Mouse (Mus musculus) hindbrain, embryonic 14.5 days (tissue): ENCODE data around the gene Pkd1l2. TPM values are rescaled to one million over a fixed set of nuclear protein-coding genes. Genes with fewer than 3 reads are reported as not detected.

ENCODE experiments used
- ATAC-seq: fragments of 200-750 bp; cut with Nextera tagmentation; 2 replicates; pipeline ENCODE4 v1.8.0; 2017; ENCODE audit warnings: moderate number of reproducible peaks, mild to moderate bottlenecking, moderate TSS enrichment, moderate library complexity; ENCODE audit not compliant: low FRiP score
- DNase-seq: peaks from one replicate; pipeline ENCODE4 v3.0.0-alpha.2; 2015; ENCODE audit warnings: low spot score
- H3K27ac ChIP-seq: fragments of 300-500 bp; sonication (generic); 2 replicates; pipeline ENCODE4 v1.5.1; 2014; ENCODE audit warnings: mild to moderate bottlenecking, moderate library complexity
- H3K27me3 ChIP-seq: fragments of 300-500 bp; sonication (generic); 2 replicates; pipeline ENCODE4 v1.6.1; 2014; ENCODE audit warnings: mild to moderate bottlenecking, low read length, mixed read lengths; ENCODE audit not compliant: control insufficient read depth, insufficient read depth
- H3K36me3 ChIP-seq: fragments of 300-500 bp; sonication (generic); replicated peaks from 2 replicates; pipeline ENCODE4 v1.6.1; 2014; ENCODE audit not compliant: control insufficient read depth, insufficient read depth
- H3K4me1 ChIP-seq: fragments of 300-500 bp; sonication (generic); replicated peaks from 2 replicates; pipeline ENCODE4 v1.6.1; 2014; ENCODE audit warnings: antibody characterized with exemption, low read length, mixed read lengths; ENCODE audit not compliant: control insufficient read depth, insufficient read depth
- H3K4me2 ChIP-seq: fragments of 300-500 bp; sonication (generic); replicated peaks from 2 replicates; pipeline ENCODE4 v1.6.1; 2014; ENCODE audit warnings: mild to moderate bottlenecking, moderate library complexity
- H3K4me3 ChIP-seq: fragments of 300-500 bp; sonication (generic); replicated peaks from 2 replicates; pipeline ENCODE4 v1.5.1; 2014; ENCODE audit warnings: mild to moderate bottlenecking, low read length
- H3K9ac ChIP-seq: fragments of 300-500 bp; sonication (generic); 2 replicates; pipeline ENCODE4 v1.6.1; 2014
- H3K9me3 ChIP-seq: fragments of 300-500 bp; sonication (generic); 2 replicates; pipeline ENCODE4 v1.6.1; 2016; ENCODE audit warnings: low read length; ENCODE audit not compliant: control insufficient read depth
- WGBS: fragments of 180-500 bp; shearing (Covaris S2); extraction: QIAGEN DNeasy Blood & Tissue Kit; methylation state at CpG from one replicate; pipeline ENCODE4 v1.1.7; 2014; 5-methylcytosine and 5-hydroxymethylcytosine counted together
- polyA plus RNA-seq: library from polyadenylated mRNA; unstranded; fragments of >200 nt; fragmentation: Nextera tagmentation; extraction: Ambion mirVana; gene quantifications from 2 replicates; pipeline ENCODE4 v1.2.1, GENCODE M21; 2014

Pkd1l2 gene
- polyA plus RNA-seq, 1 experiment from 2014 or later, result 0.05 TPM

DNA sequence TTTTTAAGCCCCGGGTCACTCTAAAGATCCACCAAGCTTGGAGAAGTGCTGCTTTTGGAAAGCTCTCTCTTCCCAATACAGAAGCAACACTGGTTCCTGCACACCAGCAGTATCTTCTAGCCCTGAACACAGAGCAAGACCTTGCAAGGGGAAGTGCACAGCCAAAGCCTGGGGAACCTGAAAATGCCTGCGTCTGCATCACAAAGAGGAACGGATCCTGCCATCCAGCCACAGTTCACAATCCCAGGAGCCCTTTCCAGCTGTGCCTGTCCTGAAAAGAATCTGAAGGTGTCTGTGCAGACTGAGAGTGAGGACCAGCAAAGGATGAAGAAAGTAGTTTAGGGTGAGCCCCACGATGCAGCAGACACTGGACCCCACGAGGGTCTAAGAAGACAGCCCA is 107.2 kb downstream of the Pkd1l2 start:
- no peaks in the 10 kb centered on the region for H3K9me3 ChIP-seq
- 33% methylated on average over 5 of the region's 5 CpGs for whole genome bisulfite sequencing
- peaks cover 18% of the 10 kb centered on the region; the same call in 1 of the 2 replicates for H3K36me3 ChIP-seq
- no peak overlapping the region for H3K4me3 ChIP-seq
- no peak overlapping the region for H3K4me2 ChIP-seq
- no peak overlapping the region for H3K9ac ChIP-seq
- no peaks in the 10 kb centered on the region for H3K27me3 ChIP-seq
- ATAC-seq, result no peak
- no peak overlapping the region for H3K27ac ChIP-seq
- no peak for DNase-seq
- peaks cover 3% of the 10 kb centered on the region; the same call in 1 of the 2 replicates for H3K4me1 ChIP-seq

DNA sequence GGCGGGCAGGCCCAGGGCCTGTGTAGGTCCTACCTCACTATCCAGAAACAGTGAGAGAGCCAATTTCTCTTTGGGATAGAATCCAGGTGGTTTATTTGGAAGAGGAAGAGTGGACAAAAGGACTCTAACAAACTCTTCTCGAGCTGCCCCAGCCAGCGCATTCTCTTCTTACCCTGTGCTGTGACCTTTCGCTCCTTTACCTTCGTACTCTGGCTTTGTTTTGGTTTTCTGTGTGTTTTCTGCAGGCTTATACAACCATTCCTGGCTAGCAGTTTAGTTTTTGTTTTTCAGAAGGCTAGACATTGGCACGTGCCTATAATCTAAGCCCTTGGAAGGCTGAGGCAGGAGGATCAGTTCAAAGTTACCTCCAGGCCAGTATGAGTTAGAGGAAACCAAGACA is 112.7 kb downstream of the Pkd1l2 start:
- H3K27ac ChIP-seq, result no peak overlapping the region
- 86% methylated on average over 6 of the region's 6 CpGs for WGBS
- DNase-seq (no peak), ATAC-seq (no peak)
- no peak overlapping the region for H3K9ac ChIP-seq
- peaks cover 19% of the 10 kb centered on the region; the same call in 1 of the 2 replicates for H3K36me3 ChIP-seq
- no peak overlapping the region for H3K4me3 ChIP-seq
- H3K4me1 ChIP-seq, result no peaks in the 10 kb centered on the region
- no peaks in the 10 kb centered on the region for H3K9me3 ChIP-seq
- H3K4me2 ChIP-seq, result no peak overlapping the region
- no peaks in the 10 kb centered on the region for H3K27me3 ChIP-seq

DNA sequence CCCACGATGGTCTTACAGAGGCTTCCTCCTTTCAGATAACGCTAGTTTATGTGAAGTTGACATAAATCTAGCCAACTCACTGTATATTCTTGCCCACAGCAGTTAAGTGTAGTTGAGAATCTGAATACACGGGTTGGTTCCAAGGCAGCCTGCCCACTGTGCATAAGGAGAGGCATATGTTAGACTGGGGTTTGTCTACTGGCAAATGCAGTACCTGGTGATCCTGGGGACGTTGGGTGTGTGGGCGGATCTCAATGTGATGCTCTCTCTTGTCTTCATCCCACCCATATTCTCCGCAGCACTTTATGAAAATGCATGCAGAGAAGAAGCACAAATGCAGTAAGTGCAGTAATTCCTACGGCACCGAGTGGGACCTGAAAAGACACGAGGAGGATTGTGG is 127.8 kb downstream of the Pkd1l2 start:
- no peak for DNase-seq
- Histone ChIP-seq H3K27ac (no peak overlapping the region), H3K4me3 (no peak overlapping the region), H3K27me3 (no peaks in the 10 kb centered on the region), H3K36me3 (peaks cover 66% of the 10 kb centered on the region), H3K9ac (no peak overlapping the region), H3K4me2 (no peak overlapping the region), H3K9me3 (no peaks in the 10 kb centered on the region), H3K4me1 (no peaks in the 10 kb centered on the region)
- 93% methylated on average over 9 of the region's 9 CpGs for WGBS
- ATAC-seq, result no peak

DNA sequence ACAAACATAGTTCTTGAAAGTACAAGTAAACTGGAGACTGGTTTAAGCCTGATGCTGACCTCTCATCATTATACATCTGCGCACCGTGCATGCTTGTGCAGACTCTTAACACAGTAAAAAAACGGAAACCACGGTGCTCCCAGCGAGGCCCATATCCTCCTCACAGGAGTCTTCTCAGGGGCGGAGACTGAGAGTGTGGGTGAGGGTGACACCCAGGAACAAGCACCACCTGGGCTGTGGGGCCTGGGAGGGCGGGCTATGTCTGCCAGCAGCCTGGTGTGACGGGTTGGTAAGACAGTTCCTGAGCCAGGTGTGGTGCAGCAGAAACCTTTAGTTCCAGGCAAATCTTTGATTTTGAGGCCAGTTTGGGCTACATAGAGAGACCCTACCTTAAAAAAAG is 129.8 kb downstream of the Pkd1l2 start:
- H3K4me3 ChIP-seq, result no peak overlapping the region
- H3K9ac ChIP-seq, result no peak overlapping the region
- ATAC-seq (no peak), DNase-seq (no peak)
- H3K27me3 ChIP-seq, result no peaks in the 10 kb centered on the region
- peaks cover 48% of the 10 kb centered on the region for H3K36me3 ChIP-seq
- whole genome bisulfite sequencing, result 96% methylated on average over 8 of the region's 8 CpGs
- H3K9me3 ChIP-seq, result no peaks in the 10 kb centered on the region
- H3K4me2 ChIP-seq, result no peak overlapping the region
- no peaks in the 10 kb centered on the region for H3K4me1 ChIP-seq
- no peak overlapping the region for H3K27ac ChIP-seq

DNA sequence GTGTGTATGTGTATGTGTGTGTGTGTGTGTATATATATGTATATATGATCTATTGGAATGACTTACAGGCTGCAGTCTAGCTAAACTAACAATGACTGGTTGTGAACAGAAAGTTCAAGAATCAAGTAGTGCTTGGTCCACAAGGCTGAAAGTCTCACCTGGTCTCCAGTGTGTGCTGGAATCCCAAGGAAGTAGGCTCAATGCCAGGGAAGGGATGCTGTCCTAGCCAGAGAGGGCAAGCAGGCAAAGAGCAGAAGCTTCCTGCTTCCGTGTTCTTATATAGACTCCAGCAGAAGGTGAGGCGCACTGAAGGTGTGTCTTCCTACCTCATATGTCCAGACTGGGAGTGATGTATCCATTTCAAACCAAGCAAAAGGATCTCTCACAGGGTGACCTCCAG is 130.5 kb downstream of the Pkd1l2 start:
- H3K4me1 ChIP-seq, result no peaks in the 10 kb centered on the region
- H3K36me3 ChIP-seq, result peaks cover 42% of the 10 kb centered on the region
- no peak overlapping the region for H3K27ac ChIP-seq
- DNase-seq (no peak), ATAC-seq (no peak)
- H3K4me2 ChIP-seq, result no peak overlapping the region
- 95% methylated on average over 2 of the region's 2 CpGs for WGBS
- H3K9me3 ChIP-seq, result no peaks in the 10 kb centered on the region
- H3K27me3 ChIP-seq, result no peaks in the 10 kb centered on the region
- H3K4me3 ChIP-seq, result no peak overlapping the region
- H3K9ac ChIP-seq, result no peak overlapping the region

DNA sequence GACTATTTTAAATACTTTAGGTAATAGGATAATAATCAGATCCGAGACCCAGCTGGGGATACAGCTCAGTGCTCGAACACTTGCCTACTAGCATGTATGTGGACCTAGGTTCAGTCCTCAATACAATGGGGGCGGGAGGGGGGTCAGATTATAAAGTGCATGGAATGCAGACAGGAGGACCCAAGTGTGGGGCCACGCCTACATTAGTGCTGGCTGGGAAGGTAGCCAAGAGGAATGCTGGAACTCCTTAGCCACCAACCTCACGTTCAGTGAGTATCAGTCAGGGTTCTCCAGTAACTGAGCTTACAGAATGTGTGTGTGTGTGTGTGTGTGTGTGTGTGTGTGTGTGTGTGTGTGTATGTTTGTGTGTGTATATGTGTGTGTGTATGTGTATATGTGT is 130.9 kb downstream of the Pkd1l2 start:
- H3K4me3 ChIP-seq, result no peak overlapping the region
- no peaks in the 10 kb centered on the region for H3K4me1 ChIP-seq
- H3K9me3 ChIP-seq, result no peaks in the 10 kb centered on the region
- H3K36me3 ChIP-seq, result peaks cover 38% of the 10 kb centered on the region
- ATAC-seq (no peak), DNase-seq (no peak)
- H3K9ac ChIP-seq, result no peak overlapping the region
- H3K27me3 ChIP-seq, result no peaks in the 10 kb centered on the region
- no peak overlapping the region for H3K4me2 ChIP-seq
- 72% methylated on average over 5 of the region's 5 CpGs for WGBS
- H3K27ac ChIP-seq, result no peak overlapping the region

DNA sequence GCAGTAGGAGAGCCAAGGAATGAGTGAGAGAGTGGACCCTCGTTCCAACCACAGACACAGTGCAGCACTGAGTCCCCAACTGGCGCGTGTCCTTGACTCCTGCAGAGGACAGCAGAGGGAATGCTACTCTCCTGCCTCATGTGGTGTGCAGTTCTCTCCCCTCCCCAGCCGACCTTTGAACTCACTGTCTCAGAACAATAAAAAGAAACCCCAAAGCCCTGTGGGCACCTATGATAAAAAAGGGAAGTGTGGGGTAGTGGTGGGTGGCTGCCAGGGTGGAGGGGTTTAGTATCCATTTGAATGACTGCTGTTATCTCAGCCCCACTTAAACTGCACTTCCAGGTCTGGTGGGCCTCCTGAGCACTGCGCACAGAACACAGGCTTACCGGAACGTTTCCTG is 134.7 kb downstream of the Pkd1l2 start:
- Histone ChIP-seq H3K27me3 (no peaks in the 10 kb centered on the region), H3K36me3 (no peaks in the 10 kb centered on the region), H3K4me2 (no peak overlapping the region), H3K9ac (no peak overlapping the region), H3K4me1 (peaks cover 14% of the 10 kb centered on the region), H3K4me3 (no peak overlapping the region), H3K9me3 (no peaks in the 10 kb centered on the region), H3K27ac (no peak overlapping the region)
- WGBS, result 92% methylated on average over 7 of the region's 7 CpGs
- DNase-seq (no peak), ATAC-seq (no peak)

DNA sequence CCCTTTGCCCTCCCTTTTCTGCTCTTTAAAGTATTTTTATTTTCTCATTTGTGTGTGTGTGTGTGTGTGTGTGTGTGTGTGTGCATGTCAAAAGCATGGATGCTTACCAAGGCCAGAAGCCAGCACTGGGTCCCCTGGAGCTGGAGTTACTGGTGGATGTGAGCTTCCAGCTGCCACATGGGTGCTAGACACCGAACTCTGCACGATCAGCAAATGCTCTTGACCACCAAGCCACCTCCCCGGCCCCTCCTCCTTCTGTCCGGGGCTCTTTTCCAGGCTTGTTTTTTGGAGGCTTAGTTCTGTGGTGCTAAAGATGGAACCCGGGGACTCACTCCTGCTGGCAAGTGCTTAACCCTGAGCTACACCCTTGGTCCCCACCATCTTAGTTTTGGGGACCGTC is 135.4 kb downstream of the Pkd1l2 start:
- H3K27me3 ChIP-seq, result no peaks in the 10 kb centered on the region
- H3K27ac ChIP-seq, result no peak overlapping the region
- WGBS, result 89% methylated on average over 6 of the region's 6 CpGs
- H3K4me3 ChIP-seq, result no peak overlapping the region
- peaks cover 14% of the 10 kb centered on the region for H3K4me1 ChIP-seq
- no peak overlapping the region for H3K9ac ChIP-seq
- no peak overlapping the region for H3K4me2 ChIP-seq
- no peaks in the 10 kb centered on the region for H3K9me3 ChIP-seq
- ATAC-seq (no peak), DNase-seq (no peak)
- H3K36me3 ChIP-seq, result no peaks in the 10 kb centered on the region

DNA sequence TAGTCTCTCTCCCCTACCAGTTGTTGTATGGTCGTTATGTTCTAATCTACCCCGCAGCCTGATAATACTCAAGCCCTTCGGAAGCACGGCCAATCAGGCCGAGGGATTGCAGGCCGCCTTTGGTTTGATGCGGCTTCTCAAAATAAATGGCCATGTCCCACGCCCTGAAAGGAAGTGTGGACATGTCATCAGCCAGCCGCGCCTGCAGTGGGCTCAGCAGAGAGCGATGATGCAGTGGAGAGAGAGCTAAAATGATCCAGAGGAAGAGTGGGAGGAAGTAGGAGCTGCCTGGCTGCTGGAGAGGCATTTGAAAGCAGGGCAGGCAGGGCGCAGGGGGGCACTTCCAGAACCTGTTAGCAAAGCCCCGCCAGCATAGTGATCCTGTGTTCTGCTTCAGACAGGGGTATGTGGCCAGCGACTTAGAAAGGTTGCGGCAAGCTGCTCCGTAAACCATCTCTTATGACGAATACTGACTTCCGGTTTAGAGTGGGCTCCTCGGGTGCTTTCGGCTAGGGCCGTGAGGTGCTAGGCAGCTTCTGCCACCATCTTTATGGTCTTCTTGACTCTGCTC is 135.9 kb downstream of the Pkd1l2 start:
- H3K9me3 ChIP-seq, result no peaks in the 10 kb centered on the region
- no peak overlapping the region for H3K27ac ChIP-seq
- H3K4me1 ChIP-seq, result peaks cover 14% of the 10 kb centered on the region
- ATAC-seq (no peak), DNase-seq (no peak)
- 85% methylated on average over 21 of the region's 21 CpGs for WGBS
- no peaks in the 10 kb centered on the region for H3K36me3 ChIP-seq
- H3K4me3 ChIP-seq, result no peak overlapping the region
- no peak overlapping the region for H3K4me2 ChIP-seq
- no peak overlapping the region for H3K9ac ChIP-seq
- no peaks in the 10 kb centered on the region for H3K27me3 ChIP-seq
